Mouse (Mus musculus): ENCODE measurements around the gene Slc16a3.

DNA sequence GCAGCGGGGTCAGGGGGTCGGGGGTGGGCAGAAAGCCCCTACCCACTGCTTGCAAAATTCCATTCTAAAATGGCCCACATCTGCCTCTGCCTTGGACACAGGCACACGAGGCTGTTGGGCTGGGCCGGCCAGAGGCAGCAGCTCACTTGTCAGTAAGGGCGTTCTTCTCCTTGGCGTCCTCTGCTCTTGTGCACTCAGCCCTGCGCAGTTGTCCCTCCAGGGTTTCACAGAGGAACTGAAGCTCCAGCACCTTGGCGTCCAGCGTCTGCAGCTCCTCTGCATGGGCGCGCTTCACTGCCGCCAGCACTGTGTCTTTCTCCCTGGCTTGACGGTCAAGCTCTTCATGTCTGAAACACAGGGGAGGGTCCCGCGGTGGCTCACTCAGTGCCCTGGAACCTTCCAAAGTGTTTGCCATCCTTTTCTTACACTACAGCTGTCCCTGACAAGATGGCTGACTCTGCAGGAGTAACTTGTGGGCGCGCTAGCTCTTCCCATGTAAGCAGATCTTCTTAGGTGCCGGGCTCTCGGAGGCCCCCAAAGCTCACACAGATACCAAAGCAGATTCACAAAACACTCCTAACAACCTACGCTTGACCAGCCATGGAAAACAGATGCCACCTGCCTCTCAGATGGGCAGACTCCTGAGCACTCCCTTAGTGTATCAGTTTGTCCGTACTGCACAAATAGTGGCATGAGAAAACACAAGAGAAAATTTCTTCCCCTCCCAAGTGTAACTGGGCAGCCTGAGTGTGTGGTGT is 46.4 kb upstream of the Slc16a3 start:
- TF ChIP-seq TAL1 (conservative IDR thresholded peaks at IDR 0.05; ENCODE audit: low read depth, low read length) (no peak), CTCF (IDR thresholded peaks at IDR 0.05; ENCODE audit: low read depth, low read length) (no peak)
